Mouse (Mus musculus) testis, adult 2 months (tissue): ENCODE data around the gene Cnp. TPM values are rescaled to one million over a fixed set of nuclear protein-coding genes. Genes with fewer than 3 reads are reported as not detected.

Source experiments
- H3K27ac ChIP-seq: fragments of 200-500 bp; 2 replicates; pipeline ENCODE4 v1.5.1; 2012; ENCODE audit warnings: low read depth, low read length; ENCODE audit not compliant: control insufficient read depth, insufficient read depth
- H3K27me3 ChIP-seq: fragments of 200-500 bp; 2 replicates; pipeline ENCODE4 v1.6.1; 2012; ENCODE audit warnings: mild to moderate bottlenecking, low read length, moderate library complexity; ENCODE audit not compliant: control insufficient read depth, insufficient read depth
- H3K36me3 ChIP-seq: fragments of 200-500 bp; 2 replicates; pipeline ENCODE4 v1.6.1; 2012; ENCODE audit warnings: mild to moderate bottlenecking, low read length; ENCODE audit not compliant: control insufficient read depth, insufficient read depth
- H3K4me1 ChIP-seq: fragments of 200-500 bp; 2 replicates; pipeline ENCODE4 v1.6.1; 2012; ENCODE audit warnings: low read length; ENCODE audit not compliant: control insufficient read depth, insufficient read depth
- H3K4me3 ChIP-seq: fragments of 200-500 bp; 2 replicates; pipeline ENCODE4 v1.5.1; 2012; ENCODE audit warnings: low read depth, mild to moderate bottlenecking, low read length, moderate library complexity, mixed read lengths; ENCODE audit not compliant: control insufficient read depth
- CTCF ChIP-seq: fragments of 200-500 bp; IDR thresholded peaks from 2 replicates; pipeline ENCODE4 v1.5.1; 2012; ENCODE audit warnings: low read depth, mild to moderate bottlenecking, inconsistent platforms, low read length, moderate library complexity; ENCODE audit not compliant: control insufficient read depth, insufficient read depth, insufficient replicate concordance
- POLR2A ChIP-seq: fragments of 200-500 bp; IDR thresholded peaks from 2 replicates; pipeline ENCODE4 v1.6.1; 2012; ENCODE audit warnings: low read depth, mild to moderate bottlenecking, inconsistent platforms, low read length, moderate library complexity; ENCODE audit not compliant: control insufficient read depth
- polyA plus RNA-seq: library from polyadenylated mRNA; depleted of rRNA; stranded (reverse); fragments of >200 nt; gene quantifications from 2 replicates; pipeline ENCODE4 v1.2.3, GENCODE M21; 2012; rRNA removed

Cnp gene
- polyA plus RNA-seq: 3.3 and 3.7 TPM in 2 replicates

DNA sequence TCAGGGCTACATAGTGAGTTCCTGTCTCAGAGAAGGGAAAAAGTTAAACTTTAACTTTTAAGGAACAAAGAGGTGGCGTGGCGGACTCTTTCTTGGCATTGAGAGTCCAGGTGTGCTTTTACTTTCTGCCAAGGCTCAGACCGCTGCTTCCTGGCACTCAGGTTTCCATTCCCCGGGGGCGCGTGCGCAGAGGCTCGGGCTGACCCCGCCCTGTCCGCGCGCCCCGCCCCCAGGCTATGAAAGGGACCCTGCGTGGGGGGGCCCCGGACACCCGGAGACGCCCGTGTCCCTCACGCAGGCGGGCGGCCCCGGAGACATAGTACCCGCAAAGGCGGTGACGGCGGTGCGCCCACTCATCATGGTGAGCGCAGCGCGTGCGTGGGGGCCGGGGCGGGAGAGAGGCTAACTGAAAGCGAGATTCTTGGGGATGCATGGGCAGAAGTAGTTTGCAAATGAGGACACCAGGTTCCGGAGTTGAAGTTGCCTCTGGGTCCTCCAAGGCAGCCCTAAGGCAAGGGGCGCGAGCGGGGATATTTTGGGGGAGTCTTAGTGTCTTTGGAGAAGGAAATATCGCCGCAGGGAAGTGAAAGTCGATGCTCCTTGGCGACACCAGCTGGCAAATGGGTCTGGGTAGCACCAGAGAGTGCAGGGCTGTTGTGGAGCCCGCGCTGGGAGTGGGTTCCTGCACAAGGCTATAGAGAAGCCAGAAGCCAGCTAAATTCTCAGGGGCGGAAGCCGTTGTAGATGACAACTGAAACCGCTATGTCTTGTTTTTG is at the start of gene Cnp:
Cnp (plus strand) TSS at position 197 of the 776 bp plus-strand sequence.
- no peaks in the 10 kb centered on the region for H3K36me3 ChIP-seq
- H3K27ac ChIP-seq: peak within 1 kb of the TSS; percentile 25
- no peaks in the 10 kb centered on the region for H3K27me3 ChIP-seq
- peak within 1 kb of the TSS; percentile 69 for H3K4me3 ChIP-seq
- H3K4me1 ChIP-seq: peaks cover 12% of the 10 kb centered on the region
- TF ChIP-seq CTCF (no peak), POLR2A (no peak; the same call in 1 of the 2 replicates)

DNA sequence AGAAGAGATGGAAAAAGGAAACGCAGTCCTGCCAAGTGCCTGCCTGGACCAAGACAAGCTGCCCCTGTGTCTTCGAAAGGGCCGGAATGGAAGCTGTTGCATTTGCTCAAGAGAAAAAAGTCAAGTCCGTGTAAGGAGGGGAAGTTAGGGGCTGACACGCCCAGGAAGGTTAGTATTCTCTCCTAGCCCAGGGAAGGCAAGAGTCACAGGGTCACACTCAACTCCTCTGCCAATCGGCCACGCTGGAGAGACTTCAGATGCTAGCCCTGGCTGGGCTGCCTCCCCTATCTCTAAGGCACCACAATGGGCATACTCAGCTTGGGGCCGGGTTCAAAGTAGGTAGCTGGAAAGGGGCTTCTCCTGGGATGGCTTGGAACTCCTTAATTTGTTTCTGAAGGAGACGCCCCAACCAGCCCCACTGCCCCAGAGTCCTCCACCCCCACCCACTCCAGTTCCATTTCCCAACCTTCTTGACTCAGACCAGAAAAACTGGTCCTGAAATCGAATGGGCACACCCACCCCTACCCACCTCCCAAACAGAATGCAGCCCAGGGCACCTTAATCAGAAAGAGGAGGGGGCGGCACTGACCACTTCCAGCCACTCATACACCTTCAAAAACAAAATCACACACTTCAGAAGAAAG is 49.6 kb upstream of the Cnp start:
- Histone ChIP-seq H3K4me1 (peaks cover 18% of the 10 kb centered on the region), H3K36me3 (no peaks in the 10 kb centered on the region), H3K4me3 (no peak overlapping the region), H3K27me3 (no peaks in the 10 kb centered on the region), H3K27ac (no peak overlapping the region)
- TF ChIP-seq CTCF: no peak
- TF ChIP-seq POLR2A: no peak

DNA sequence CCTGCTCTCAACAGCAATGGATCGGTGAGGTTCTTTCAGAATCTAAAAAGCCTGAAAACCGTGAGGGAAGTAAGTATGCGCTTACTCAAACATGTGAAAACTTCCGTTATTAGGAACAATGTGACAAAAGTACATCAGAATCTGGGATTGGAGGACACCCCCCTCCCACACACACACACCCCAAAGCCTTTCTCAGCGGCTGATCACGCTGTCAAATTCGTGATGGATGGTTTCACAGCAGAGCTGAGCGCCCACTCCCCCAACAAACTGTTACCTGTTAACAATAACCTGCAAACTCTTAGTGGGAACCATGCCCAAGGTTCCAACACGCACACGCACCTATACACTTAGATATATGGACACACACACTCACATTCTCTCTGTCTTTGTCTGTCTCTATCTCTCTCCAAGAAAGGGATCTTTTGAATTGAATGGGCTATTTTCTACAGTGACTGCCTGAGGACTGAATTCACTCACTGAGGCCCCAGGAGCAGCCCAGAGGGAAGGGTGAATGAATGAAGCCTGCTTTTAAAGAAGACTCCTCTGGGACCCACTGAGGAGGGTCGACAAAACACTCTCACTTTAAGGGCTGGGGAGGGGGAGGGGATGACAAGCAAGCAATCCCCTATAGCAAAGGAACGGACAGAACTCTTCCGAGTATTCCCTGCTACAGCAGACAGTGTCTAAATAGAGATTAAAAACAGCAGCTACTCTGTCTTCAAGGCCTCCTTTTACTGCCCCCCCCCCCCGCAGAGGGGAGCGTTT is 48.5 kb upstream of the Cnp start:
- Histone ChIP-seq H3K4me1 (peaks cover 18% of the 10 kb centered on the region), H3K27me3 (no peaks in the 10 kb centered on the region), H3K4me3 (no peak overlapping the region), H3K27ac (no peak overlapping the region), H3K36me3 (no peaks in the 10 kb centered on the region)
- TF ChIP-seq POLR2A (no peak), CTCF (no peak)

DNA sequence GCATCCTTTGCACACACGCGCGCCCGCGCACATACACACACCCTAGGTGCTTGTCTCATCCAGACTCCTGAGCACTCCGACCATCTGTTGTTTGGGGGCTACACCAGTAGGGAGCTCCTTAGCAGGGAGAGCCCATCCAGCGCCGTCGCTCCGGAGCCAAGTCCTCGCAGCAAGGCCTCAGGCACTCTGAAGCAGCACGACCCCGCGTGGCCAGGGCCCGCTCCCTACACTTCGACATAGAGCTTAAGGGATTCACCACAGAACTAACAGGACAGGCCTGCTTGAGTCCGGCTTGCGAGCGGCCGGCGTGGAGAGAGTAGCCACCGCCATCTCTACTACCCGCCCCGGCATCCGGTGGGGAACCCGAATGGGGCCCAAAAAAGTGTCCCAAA is 47.6 kb upstream of the Cnp start:
- H3K4me3 ChIP-seq: peak overlapping the region; percentile 96
- H3K4me1 ChIP-seq: peaks cover 18% of the 10 kb centered on the region
- no peak for TF ChIP-seq POLR2A
- 0 out of 2 replicates have a peak, but pooled peaks have one; percentile 2 for TF ChIP-seq CTCF
- H3K27ac ChIP-seq: peak overlapping the region; percentile 80
- H3K27me3 ChIP-seq: no peaks in the 10 kb centered on the region
- no peaks in the 10 kb centered on the region for H3K36me3 ChIP-seq

DNA sequence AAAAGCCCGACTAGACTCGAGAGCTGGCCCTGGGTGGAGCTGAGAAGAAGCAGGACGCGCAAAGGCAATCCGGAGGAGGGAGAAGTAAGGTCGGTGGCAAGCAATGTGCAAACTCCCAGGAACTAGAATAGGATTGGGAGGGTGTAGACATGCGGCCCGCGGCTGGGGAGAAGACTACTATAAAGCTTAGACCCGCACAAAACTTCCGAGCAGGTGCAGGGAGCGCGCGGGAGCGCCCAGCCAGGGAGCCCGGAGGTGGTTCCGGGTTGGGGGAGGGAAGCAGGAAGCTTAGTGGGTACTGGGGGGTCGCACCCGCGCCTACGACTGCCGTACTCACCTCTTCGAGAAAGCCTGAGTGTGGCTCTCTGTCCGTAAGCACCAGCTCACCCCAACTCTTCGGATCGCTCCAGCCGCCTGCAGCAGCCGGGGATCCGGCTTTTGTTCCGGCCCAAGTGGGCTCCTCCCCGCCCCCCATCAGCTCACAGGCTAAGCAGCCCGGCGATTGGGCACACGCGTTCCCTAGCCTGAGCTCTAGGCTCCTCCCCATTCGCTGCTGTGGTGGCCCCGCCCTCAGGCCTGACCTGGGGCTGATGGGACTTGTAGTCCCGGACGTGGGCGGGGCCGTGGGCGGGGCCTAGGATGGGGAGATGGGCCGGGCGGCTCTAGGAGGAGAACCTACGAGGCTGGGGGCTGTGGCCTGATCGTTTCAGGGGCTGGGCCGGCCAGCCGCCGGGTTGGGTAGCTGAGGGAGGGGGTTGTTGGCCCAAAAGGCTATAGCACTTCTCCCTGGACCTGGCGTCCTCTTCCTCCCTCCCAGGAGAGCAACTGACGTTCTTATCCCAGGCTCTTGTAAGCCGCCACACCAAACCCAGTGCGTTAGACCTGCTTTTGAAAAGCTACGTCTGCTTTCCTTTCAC is 47.0 kb upstream of the Cnp start, which contains the start of gene Acly:
Acly (minus strand) TSS at position 543 of the 917 bp plus-strand sequence.
- H3K36me3 ChIP-seq: no peaks in the 10 kb centered on the region
- no peaks in the 10 kb centered on the region for H3K27me3 ChIP-seq
- H3K4me3 ChIP-seq: peak within 1 kb of the TSS; percentile 96
- peak; percentile 84 for TF ChIP-seq POLR2A
- TF ChIP-seq CTCF: no peak
- peaks cover 18% of the 10 kb centered on the region for H3K4me1 ChIP-seq
- H3K27ac ChIP-seq: peak within 1 kb of the TSS; percentile 83

DNA sequence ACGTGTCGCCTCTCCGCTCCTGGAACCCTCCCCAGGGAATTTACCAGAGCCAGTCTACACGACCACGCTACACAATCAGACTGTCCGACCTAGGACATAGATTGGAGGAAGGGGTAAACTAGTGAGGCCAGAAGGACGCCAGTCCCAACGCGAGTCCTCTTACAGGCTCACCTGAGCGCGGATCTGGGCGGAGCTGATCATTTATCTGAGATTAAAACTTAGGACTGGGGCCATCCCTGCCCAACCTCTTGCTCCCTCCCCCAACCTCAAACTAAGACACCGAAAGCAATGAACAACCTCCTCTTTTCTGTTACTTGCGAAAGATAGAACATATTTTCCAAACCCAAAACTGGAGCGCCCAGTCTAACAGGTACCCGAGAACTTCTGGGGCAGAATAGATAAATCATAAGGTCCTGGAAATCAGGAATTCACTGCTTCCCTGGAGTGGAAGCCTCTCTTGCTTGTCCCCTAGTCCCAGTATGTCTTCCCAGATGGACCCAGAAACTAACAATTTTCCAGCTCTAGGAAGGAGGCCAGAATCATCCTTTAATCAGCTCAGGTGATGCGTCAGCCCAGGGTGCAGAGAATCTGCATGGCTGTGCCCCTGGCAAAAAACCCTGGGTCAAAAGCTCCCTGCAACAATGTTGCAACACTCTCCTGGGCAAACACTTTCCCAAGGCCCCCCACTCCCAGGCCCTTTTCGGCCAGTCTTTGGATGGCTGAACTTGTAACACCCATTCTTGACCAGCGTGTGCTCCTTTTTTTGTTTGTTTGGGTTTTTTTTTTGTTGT is 46.1 kb upstream of the Cnp start:
- H3K4me3 ChIP-seq: peak overlapping the region; percentile 84
- no peaks in the 10 kb centered on the region for H3K36me3 ChIP-seq
- peaks cover 18% of the 10 kb centered on the region for H3K4me1 ChIP-seq
- no peaks in the 10 kb centered on the region for H3K27me3 ChIP-seq
- no peak for TF ChIP-seq CTCF
- no peak for TF ChIP-seq POLR2A
- peak overlapping the region; percentile 83 for H3K27ac ChIP-seq
